Mouse (Mus musculus): ENCODE measurements around the gene Apela.

Apela gene

GRCm38 (mm10) chr8:65037117-65037533, at the start of gene Apela:
Gene Apela (minus strand): TSS chr8:65037336.
- DNase-seq (ENCODE audit: low spot score in 2 of 2) = no peak

- DNase-seq (ENCODE audit: low spot score in 2 of 2) = no peak
Observed at GRCm38 (mm10) chr8:65085680-65086079, 48.5 kb upstream of the Apela start.

GRCm38 (mm10) chr8:65080731-65081130, 43.6 kb upstream of the Apela start:
- DNase-seq (ENCODE audit: low spot score in 2 of 2) = no peak

DNA sequence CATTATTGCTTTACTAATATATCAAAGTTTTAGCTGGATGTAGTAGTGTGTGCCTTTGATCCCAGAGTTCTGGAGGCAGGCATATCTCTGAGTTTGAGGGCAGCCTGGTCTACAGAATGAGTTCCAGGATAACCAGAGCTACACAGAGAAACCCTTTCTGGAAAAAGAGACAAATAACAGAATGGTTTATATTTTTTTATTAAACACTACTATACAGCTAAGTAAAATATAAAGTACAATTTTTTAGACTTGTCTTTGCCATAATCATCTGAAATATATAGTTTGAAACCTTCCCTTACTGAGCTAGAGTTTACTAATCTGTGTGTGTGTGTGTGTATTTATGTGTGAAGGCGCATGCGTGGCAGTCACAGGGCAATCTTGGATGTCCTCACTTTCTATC, 37.6 kb upstream of the Apela start, which contains the start of gene Gm10663:
TSS of gene Gm10663 (plus strand) at position 301 of the 400 bp plus-strand sequence.
- no peak for DNase-seq (ENCODE audit: low spot score in 2 of 2)

DNA sequence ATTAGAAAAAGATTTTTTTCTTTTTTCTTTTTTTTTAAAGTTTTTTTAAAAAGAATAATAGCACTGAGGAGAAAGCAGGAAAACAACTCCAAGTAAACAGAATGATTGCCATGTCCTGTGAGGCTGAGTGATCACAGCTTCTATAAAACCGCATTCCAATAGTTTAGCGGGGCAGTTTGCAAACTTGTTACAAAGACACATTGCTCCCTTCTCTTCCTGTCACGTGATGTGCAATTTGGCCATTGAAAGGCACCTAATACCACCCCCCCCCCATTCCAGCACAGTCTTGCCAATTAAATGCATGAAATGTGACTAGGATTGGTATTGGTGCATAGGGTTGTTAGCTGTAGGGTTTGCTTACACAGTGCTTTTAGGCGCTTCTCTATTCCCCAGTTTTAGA, 33.9 kb upstream of the Apela start:
- no peak for DNase-seq (ENCODE audit: low spot score in 2 of 2)

DNA sequence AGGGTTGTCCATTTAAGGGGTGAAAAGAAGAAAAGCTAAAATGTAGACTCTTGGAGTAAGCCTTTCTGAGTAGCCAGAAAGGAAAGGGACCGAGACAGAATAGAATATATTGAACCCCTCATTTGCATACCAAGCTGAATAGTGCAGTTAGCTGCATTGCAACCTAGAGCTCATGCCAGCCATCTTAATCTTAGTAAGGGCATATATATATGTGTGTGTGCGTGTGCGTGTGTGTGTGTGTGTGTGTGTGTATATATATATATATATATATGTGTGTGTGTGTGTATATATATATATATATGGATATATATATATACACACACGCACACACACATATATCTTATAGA, 31.3 kb upstream of the Apela start:
- no peak for DNase-seq (ENCODE audit: low spot score in 2 of 2)

DNA sequence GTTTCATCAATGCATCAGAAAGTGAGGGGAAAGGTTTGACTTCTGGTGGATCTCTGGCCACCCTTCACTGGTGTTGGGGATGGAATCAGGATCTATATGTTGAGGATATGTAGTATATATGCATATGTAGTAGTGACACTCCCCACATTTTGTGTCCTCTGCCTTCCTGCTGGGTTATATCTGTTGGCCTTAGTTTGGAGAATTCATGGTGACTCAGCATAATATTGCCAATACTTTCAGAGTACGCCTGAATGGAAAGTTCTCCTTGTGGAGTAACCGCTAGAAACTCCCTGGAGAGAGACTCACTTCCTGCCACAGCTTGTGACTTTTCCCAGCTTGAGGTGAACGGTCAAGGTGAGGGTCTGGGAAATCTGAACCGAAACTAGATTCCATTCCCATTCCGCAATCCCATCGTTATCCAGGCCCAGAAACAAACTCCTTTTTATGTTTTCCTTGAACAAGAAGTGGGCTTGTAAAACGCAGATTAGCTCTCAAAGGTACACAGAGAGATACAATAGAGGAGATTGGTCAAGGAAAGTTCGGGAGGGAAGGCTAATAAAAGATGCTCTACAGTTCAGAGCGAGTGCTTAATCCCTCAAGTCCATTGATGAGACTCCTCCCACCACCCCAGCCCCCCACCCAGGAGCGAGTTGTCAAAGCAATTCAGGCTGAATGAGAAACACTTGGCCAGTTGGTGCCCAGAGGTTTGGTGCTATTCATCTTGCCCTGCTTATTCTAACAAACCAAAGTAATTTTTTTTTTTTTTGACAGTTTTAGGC, 30.7 kb upstream of the Apela start:
- DNase-seq (ENCODE audit: low spot score in 2 of 2) = no peak

DNA sequence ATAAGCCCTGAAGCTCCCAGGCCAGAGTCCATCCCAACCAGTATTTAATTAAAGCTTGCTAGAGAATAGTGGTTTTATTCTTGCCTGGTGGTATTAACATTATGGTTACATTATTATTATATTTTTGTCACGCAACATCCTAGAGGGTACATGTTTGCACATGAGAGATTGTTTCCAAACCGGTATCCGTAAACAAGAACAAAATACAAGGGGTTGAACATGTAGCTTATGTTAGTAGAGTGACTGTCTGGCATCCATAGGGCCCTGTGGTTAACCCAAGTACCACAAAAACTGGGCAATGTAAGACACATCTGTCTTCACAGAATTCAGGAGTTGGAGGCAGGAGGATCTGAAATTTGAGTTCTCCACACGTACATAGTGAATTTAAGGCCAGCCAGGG, 29.9 kb upstream of the Apela start:
- no peak for DNase-seq (ENCODE audit: low spot score in 2 of 2)

DNA sequence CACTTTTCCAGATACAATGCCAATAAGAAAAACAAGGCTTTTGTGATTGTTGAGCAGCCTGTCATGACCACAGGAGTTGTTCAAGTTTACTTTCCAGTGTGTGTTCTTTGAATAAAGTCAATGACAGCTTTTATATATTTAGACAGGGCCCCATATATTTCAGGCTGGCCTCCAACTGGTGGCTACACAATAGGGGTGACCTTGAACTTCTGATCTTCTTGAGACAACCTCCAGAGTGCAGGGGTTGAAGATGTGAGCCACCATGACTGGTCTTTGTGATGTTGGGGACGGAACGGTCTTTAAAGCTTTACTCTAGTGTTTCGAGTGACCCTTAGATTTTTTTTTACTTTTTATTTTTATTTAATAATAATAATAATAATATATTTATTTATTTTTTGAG, 28.5 kb upstream of the Apela start:
- DNase-seq (ENCODE audit: low spot score in 2 of 2) = no peak

GRCm38 (mm10) chr8:65064071-65064470, 26.9 kb upstream of the Apela start:
- DNase-seq (ENCODE audit: low spot score in 2 of 2) = no peak

GRCm38 (mm10) chr8:65062195-65062594, 25.1 kb upstream of the Apela start:
- DNase-seq (ENCODE audit: low spot score in 2 of 2) = no peak

- no peak for DNase-seq (ENCODE audit: low spot score in 2 of 2)
Observed at GRCm38 (mm10) chr8:65056722-65057121, 19.6 kb upstream of the Apela start.

- no peak for DNase-seq (ENCODE audit: low spot score in 2 of 2)
Observed at GRCm38 (mm10) chr8:65053968-65054367, 16.8 kb upstream of the Apela start.

GRCm38 (mm10) chr8:65053554-65053953, 16.4 kb upstream of the Apela start:
- no peak for DNase-seq (ENCODE audit: low spot score in 2 of 2)

DNA sequence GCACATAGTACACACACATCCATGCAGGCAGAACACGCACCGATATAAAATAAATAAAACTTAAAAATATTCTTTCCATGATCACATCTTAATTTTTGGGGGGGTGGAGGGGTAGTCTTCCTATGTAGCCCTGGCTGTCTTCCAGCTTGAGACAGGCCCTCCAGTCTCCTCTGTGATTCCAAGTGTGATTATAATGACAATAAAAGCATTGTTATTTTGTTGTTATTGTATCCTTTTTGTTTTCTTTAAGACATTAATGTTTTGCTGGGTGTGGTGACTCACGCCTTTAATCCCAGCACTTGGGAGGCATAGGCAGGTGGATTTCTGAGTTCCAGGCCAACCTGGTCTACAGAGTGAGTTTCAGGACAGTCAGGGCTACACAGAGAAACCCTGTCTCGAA, 10.7 kb upstream of the Apela start:
- no peak for DNase-seq (ENCODE audit: low spot score in 2 of 2)

GRCm38 (mm10) chr8:65047193-65047592, 10.1 kb upstream of the Apela start:
- DNase-seq (ENCODE audit: low spot score in 2 of 2) = no peak

DNA sequence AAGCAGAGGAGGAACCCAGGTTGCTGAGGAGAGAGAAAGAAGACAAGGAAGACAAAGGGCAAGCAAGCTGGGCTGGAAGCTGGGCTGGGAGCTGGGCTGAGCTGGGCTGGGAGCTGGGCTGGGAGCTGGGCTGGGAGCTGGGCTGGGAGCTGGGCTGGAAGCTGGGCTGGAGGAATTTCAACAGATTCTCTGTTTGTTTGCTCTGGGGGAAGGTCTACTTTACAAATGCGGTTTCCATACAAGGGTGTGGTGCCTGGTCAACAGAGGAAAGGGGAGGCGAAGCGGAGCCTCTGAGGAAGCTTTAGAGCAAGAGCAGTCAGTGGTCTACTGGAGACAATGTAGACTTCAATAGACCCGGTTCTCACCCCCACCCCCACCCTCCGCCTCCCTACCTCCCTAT, 9.4 kb upstream of the Apela start:
- no peak for DNase-seq (ENCODE audit: low spot score in 2 of 2)

DNA sequence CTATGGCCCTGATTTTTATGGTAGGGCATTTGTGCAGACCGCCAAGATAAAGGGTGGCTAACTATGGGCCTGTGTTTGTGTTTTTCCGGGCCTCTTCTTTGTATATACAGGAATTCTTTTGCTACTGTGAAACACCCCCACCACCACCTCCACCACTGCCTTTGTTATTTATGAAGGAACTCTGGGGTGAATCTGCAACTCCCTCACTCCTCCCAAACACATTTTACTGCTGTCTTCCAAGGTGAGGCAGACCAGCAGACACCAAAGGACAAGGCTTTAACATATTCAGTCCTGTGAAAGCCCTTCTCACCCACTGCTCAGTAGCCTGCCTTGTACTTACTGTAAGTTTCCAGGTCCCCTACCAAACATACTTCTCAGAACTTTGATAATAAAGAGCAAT, 3.0 kb downstream of the Apela start:
- no peak for DNase-seq (ENCODE audit: low spot score in 2 of 2)

GRCm38 (mm10) chr8:65033056-65033455, 4.1 kb downstream of the Apela start:
- DNase-seq (ENCODE audit: low spot score in 2 of 2) = no peak

GRCm38 (mm10) chr8:65032107-65032506, 5.0 kb downstream of the Apela start:
- DNase-seq (ENCODE audit: low spot score in 2 of 2) = no peak

- no peak for DNase-seq (ENCODE audit: low spot score in 2 of 2)
Observed at GRCm38 (mm10) chr8:65030735-65031485, 6.2 kb downstream of the Apela start.

DNA sequence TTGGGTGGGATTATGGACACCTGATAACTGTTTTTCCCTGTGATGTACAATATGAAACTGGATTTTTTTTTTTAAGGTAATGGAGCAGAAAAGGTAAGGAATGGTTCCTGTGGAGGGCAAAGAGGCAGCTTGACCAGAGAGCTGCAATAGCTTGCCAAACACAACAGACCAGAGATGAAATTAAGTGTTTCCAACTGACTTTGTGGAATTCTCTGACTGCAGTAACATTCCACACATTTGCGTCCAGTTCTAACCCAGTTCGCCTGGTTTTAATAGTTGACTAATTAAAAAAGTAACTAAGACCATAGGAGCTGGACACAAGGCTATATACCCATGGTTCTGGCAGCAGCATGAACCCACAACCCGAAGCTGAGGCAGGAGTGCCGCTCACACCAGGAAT, 7.4 kb downstream of the Apela start:
- no peak for DNase-seq (ENCODE audit: low spot score in 2 of 2)

- no peak for DNase-seq (ENCODE audit: low spot score in 2 of 2)
Observed at GRCm38 (mm10) chr8:65028959-65029686, 8.0 kb downstream of the Apela start.

All from frontal cortex, postnatal 25 days (tissue).